Mouse (Mus musculus): Measurements from ENCODE around the gene Gripap1. TPM values are rescaled to one million over a fixed set of nuclear protein-coding genes. Genes with fewer than 3 reads are reported as not detected.

The Gripap1 gene
- 53.3 and 53.9 TPM in 2 replicates for polyA plus RNA-seq (2012; rRNA removed)

DNA sequence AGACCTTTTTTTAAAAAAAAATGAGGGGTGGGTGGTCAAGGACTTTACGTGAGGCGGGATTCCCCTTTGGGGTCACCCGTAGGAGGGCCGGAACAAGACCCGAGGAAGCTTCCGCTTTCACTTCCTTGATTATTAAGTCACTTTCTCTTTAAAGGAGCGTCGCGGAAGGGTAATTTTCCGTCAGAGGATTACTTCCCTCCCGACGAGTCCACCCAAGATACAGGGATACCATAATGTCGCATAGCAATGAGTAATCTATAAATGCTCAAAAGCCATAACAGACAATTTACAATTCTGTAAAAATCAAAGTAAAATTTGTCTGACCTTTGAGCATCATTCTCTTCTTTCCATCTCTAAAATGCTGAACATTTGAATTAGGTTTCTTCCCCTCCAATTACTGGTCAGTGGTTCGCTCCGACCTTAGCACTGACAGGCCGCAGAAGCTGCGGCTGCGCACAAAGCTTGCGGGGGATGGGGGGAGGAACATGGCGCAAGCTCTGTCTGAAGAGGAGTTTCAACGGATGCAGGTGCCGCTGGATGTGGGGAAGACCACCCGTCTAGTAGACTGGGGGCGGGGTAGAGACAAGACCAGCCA is at the start of gene Gripap1:
Gripap1 (plus strand) TSS at position 224 of the 595 bp plus-strand sequence.
- peak within 1 kb of the TSS; percentile 76 for H3K27ac ChIP-seq (ENCODE audit: insufficient read depth, low read length)
- TF ChIP-seq CTCF (IDR thresholded peaks at IDR 0.05; ENCODE audit: extremely low read depth, insufficient read depth, insufficient read length, insufficient replicate concordance): no peak
- peak; percentile 69 for TF ChIP-seq POLR2A (IDR thresholded peaks at IDR 0.05; ENCODE audit: low read depth, low read length)
- H3K27me3 ChIP-seq (ENCODE audit: control insufficient read depth, insufficient read depth, low read length): no peaks in the 10 kb centered on the region
- H3K36me3 ChIP-seq (ENCODE audit: control insufficient read depth, insufficient read depth, low read length): peaks cover 1% of the 10 kb centered on the region; the same call in 1 of the 2 replicates
- H3K4me1 ChIP-seq (ENCODE audit: control insufficient read depth, insufficient read depth, insufficient read length): peaks cover 6% of the 10 kb centered on the region; the same call in 1 of the 2 replicates
- peak within 1 kb of the TSS; percentile 80 for H3K4me3 ChIP-seq (ENCODE audit: extremely low read depth, insufficient read depth, insufficient read length)
- peak; percentile 75 to 90 for DNase-seq (ENCODE audit: low read depth in 1 of 2, low spot score in 2 of 2)
- WGBS: 24% methylated on average over 24 of the region's 24 CpGs

DNA sequence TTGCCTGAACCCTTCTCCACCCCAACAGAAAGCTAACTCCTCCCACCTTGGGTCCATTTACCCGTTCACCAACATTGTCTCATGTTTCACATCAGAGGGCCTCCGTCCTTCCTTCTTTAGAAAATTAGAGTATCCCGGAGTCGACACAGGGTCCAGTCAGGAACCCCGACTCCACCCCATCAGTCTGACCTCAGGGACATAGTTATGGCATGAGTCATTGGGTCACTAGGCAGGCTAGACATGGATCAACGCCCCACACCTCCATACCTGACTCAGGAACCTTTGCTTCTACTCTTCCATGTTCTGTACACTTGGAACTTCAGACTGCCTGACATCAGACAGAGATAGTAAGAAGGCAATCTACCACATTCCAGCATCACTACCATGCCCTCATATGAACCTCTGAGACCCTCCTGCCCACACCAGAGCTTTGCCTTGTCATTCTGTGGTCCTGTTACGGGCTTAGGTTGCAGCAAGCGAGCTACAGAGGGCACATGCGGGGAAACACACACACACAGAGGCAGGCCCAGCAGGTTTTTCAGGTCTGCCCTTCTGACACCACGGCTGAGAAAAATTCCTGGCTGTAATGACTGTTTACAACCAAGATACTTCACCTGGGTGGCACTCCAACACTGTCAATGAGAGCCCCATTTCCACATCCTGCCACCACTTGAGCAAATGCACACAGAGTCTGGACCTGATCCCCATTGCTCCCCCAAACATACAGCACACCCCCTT is 49.3 kb upstream of the Gripap1 start:
- H3K27me3 ChIP-seq (ENCODE audit: control insufficient read depth, insufficient read depth, low read length): no peaks in the 10 kb centered on the region
- H3K4me1 ChIP-seq (ENCODE audit: control insufficient read depth, insufficient read depth, insufficient read length): no peaks in the 10 kb centered on the region
- no peaks in the 10 kb centered on the region for H3K36me3 ChIP-seq (ENCODE audit: control insufficient read depth, insufficient read depth, low read length)
- H3K27ac ChIP-seq (ENCODE audit: insufficient read depth, low read length): no peak overlapping the region
- WGBS: 79% methylated on average over 10 of the region's 10 CpGs
- no peak for DNase-seq (ENCODE audit: low read depth in 1 of 2, low spot score in 2 of 2)
- H3K4me3 ChIP-seq (ENCODE audit: extremely low read depth, insufficient read depth, insufficient read length): no peak overlapping the region
- no peak for TF ChIP-seq POLR2A (IDR thresholded peaks at IDR 0.05; ENCODE audit: low read depth, low read length)
- no peak for TF ChIP-seq CTCF (IDR thresholded peaks at IDR 0.05; ENCODE audit: extremely low read depth, insufficient read depth, insufficient read length, insufficient replicate concordance)

DNA sequence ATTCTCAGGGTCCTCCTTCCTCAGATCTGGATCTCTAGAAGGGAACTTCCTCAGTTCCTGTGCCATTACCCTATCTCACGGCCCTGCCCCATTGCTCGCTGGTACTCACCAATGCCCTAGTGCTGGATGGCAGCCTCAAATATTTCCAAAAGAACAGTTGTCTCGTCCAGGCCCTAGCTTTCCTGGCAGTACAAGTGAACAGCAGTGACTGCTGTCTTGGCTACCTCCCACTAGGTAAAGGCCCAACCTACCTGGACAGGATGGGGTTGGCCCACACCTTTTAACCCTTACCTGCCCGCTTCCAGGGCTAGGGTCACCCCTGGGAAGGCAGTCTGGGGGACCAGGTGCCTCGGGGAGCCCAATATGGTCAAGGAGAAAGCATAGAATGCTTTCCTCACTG is 48.5 kb upstream of the Gripap1 start:
- no peaks in the 10 kb centered on the region for H3K4me1 ChIP-seq (ENCODE audit: control insufficient read depth, insufficient read depth, insufficient read length)
- no peaks in the 10 kb centered on the region for H3K36me3 ChIP-seq (ENCODE audit: control insufficient read depth, insufficient read depth, low read length)
- DNase-seq (ENCODE audit: low read depth in 1 of 2, low spot score in 2 of 2): no peak
- no peak overlapping the region for H3K4me3 ChIP-seq (ENCODE audit: extremely low read depth, insufficient read depth, insufficient read length)
- whole genome bisulfite sequencing: 84% methylated on average over 5 of the region's 5 CpGs
- no peak overlapping the region for H3K27ac ChIP-seq (ENCODE audit: insufficient read depth, low read length)
- H3K27me3 ChIP-seq (ENCODE audit: control insufficient read depth, insufficient read depth, low read length): no peaks in the 10 kb centered on the region
- no peak for TF ChIP-seq CTCF (IDR thresholded peaks at IDR 0.05; ENCODE audit: extremely low read depth, insufficient read depth, insufficient read length, insufficient replicate concordance)
- no peak for TF ChIP-seq POLR2A (IDR thresholded peaks at IDR 0.05; ENCODE audit: low read depth, low read length)

DNA sequence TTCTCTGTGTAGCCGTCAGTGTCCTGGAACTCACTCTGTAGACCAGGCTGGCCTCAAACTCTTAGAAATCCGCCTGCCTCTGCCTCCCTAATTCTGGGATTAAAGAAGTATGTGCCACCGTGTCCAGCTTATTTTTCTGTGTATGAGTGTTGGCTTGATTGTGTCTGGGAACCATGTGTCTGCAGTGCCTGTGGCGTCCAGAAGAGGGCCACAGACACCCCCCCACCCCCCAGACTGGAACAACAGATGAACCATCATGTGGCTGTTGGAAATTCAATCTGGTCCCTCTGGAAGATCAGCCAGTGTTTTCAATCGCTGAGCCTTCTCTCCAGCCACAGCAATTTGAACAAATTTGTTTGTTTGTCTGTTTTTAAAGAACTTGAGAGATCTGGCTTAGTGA is 46.1 kb upstream of the Gripap1 start:
- Histone ChIP-seq H3K4me3 (ENCODE audit: extremely low read depth, insufficient read depth, insufficient read length) (no peak overlapping the region), H3K36me3 (ENCODE audit: control insufficient read depth, insufficient read depth, low read length) (no peaks in the 10 kb centered on the region), H3K4me1 (ENCODE audit: control insufficient read depth, insufficient read depth, insufficient read length) (no peaks in the 10 kb centered on the region), H3K27me3 (ENCODE audit: control insufficient read depth, insufficient read depth, low read length) (no peaks in the 10 kb centered on the region), H3K27ac (ENCODE audit: insufficient read depth, low read length) (no peak overlapping the region)
- no peak for DNase-seq (ENCODE audit: low read depth in 1 of 2, low spot score in 2 of 2)
- whole genome bisulfite sequencing: 57% methylated on average over 5 of the region's 5 CpGs
- peak; percentile 7; the same call in 1 of the 2 replicates for TF ChIP-seq CTCF (IDR thresholded peaks at IDR 0.05; ENCODE audit: extremely low read depth, insufficient read depth, insufficient read length, insufficient replicate concordance)
- no peak for TF ChIP-seq POLR2A (IDR thresholded peaks at IDR 0.05; ENCODE audit: low read depth, low read length)

DNA sequence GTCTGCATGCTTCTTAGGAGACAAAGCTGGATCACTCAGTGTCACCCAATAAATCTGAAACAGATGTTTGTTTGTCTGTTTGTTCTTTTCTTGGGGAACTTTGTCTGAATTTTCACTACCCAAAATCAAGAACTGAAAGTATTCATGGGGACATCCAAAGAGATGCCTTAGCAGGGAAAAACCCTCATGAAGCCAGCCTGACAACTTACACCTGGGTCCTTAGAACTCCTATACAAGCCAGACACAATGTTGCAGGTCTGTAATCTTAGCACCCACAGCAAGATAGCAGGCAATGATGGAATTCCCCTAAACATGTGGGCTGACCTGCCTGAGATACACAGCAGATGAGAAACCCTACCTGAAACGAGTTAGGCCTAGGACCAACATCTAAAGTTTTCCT is 44.6 kb upstream of the Gripap1 start:
- Histone ChIP-seq H3K36me3 (ENCODE audit: control insufficient read depth, insufficient read depth, low read length) (no peaks in the 10 kb centered on the region), H3K4me1 (ENCODE audit: control insufficient read depth, insufficient read depth, insufficient read length) (no peaks in the 10 kb centered on the region), H3K27me3 (ENCODE audit: control insufficient read depth, insufficient read depth, low read length) (no peaks in the 10 kb centered on the region), H3K27ac (ENCODE audit: insufficient read depth, low read length) (no peak overlapping the region), H3K4me3 (ENCODE audit: extremely low read depth, insufficient read depth, insufficient read length) (no peak overlapping the region)
- TF ChIP-seq POLR2A (IDR thresholded peaks at IDR 0.05; ENCODE audit: low read depth, low read length): no peak
- TF ChIP-seq CTCF (IDR thresholded peaks at IDR 0.05; ENCODE audit: extremely low read depth, insufficient read depth, insufficient read length, insufficient replicate concordance): no peak
- 57% methylated on average over 1 of the region's 1 CpGs for WGBS
- no peak for DNase-seq (ENCODE audit: low read depth in 1 of 2, low spot score in 2 of 2)

DNA sequence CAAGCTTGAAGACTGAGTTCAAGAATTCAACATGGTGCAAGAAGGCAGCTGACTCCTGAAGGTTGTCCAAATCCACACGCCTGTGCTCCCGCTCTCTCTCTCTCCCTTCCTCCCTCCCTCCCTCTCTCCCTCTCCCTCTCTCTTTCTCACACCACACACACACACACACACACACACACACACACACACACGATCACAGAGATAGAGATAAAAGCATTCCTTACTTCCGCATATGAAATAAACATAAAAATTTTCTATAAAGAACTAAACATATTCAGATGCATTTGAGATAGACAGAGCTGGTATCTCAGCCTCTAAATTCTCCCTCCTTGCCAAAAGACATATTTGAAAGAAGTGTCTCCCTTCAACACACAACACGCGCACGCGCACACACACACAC is 44.1 kb upstream of the Gripap1 start:
- Histone ChIP-seq H3K4me3 (ENCODE audit: extremely low read depth, insufficient read depth, insufficient read length) (no peak overlapping the region), H3K27me3 (ENCODE audit: control insufficient read depth, insufficient read depth, low read length) (peaks cover 1% of the 10 kb centered on the region; the same call in 1 of the 2 replicates), H3K27ac (ENCODE audit: insufficient read depth, low read length) (no peak overlapping the region), H3K4me1 (ENCODE audit: control insufficient read depth, insufficient read depth, insufficient read length) (peaks cover under 1% of the 10 kb centered on the region; the same call in 1 of the 2 replicates), H3K36me3 (ENCODE audit: control insufficient read depth, insufficient read depth, low read length) (no peaks in the 10 kb centered on the region)
- WGBS: 89% methylated on average over 8 of the region's 8 CpGs
- TF ChIP-seq CTCF (IDR thresholded peaks at IDR 0.05; ENCODE audit: extremely low read depth, insufficient read depth, insufficient read length, insufficient replicate concordance): no peak
- TF ChIP-seq POLR2A (IDR thresholded peaks at IDR 0.05; ENCODE audit: low read depth, low read length): no peak
- no peak for DNase-seq (ENCODE audit: low read depth in 1 of 2, low spot score in 2 of 2)

Measured in spleen, adult 2 months (tissue).